Mouse (Mus musculus) heart, embryonic 16.5 days (tissue): ENCODE measurements around the gene Tmem145. TPM values are rescaled to one million over a fixed set of nuclear protein-coding genes. Genes with fewer than 3 reads are reported as not detected.

Experiments
- ATAC-seq: fragments of 200-750 bp; cut with Nextera tagmentation; replicated peaks from 2 replicates; pipeline ENCODE4 v1.8.0; 2017; ENCODE audit warnings: moderate number of reproducible peaks; ENCODE audit not compliant: insufficient read depth, low FRiP score; ENCODE audit errors: extremely low read depth
- H3K27ac ChIP-seq: fragments of 300-500 bp; sonication (generic); 2 replicates; pipeline ENCODE4 v1.5.1; 2014; ENCODE audit warnings: mild to moderate bottlenecking, low read length, control low read depth, moderate library complexity
- H3K27me3 ChIP-seq: fragments of 300-500 bp; sonication (generic); 2 replicates; pipeline ENCODE4 v1.6.1; 2014; ENCODE audit warnings: low read length, mixed read lengths; ENCODE audit not compliant: control insufficient read depth, insufficient read depth
- H3K36me3 ChIP-seq: fragments of 300-500 bp; sonication (generic); 2 replicates; pipeline ENCODE4 v1.6.1; 2014; ENCODE audit not compliant: control insufficient read depth, insufficient read depth
- H3K4me1 ChIP-seq: fragments of 300-500 bp; sonication (generic); 2 replicates; pipeline ENCODE4 v1.6.1; 2014; ENCODE audit warnings: low read length, mixed read lengths; ENCODE audit not compliant: control insufficient read depth, insufficient read depth
- H3K4me2 ChIP-seq: fragments of 300-500 bp; sonication (generic); 2 replicates; pipeline ENCODE4 v1.6.1; 2014; ENCODE audit warnings: low read depth, mild to moderate bottlenecking, control low read depth, low read length
- H3K4me3 ChIP-seq: fragments of 300-500 bp; sonication (generic); 2 replicates; pipeline ENCODE4 v1.5.1; 2014; ENCODE audit warnings: mild to moderate bottlenecking, control low read depth, low read length
- H3K9ac ChIP-seq: fragments of 300-500 bp; sonication (generic); 2 replicates; pipeline ENCODE4 v1.6.1; 2014; ENCODE audit warnings: low read length, control low read depth
- H3K9me3 ChIP-seq: fragments of 300-500 bp; sonication (generic); replicated peaks from 2 replicates; pipeline ENCODE4 v1.6.1; 2016; ENCODE audit warnings: low read length; ENCODE audit not compliant: control insufficient read depth
- WGBS: fragments of 180-500 bp; shearing (Covaris S2); extraction: QIAGEN DNeasy Blood & Tissue Kit; methylation state at CpG from one replicate; pipeline ENCODE4 v1.1.7; 2014; 5-methylcytosine and 5-hydroxymethylcytosine counted together
- polyA plus RNA-seq: library from polyadenylated mRNA; unstranded; fragments of >200 nt; fragmentation: Nextera tagmentation; extraction: Ambion mirVana; gene quantifications from 2 replicates; pipeline ENCODE4 v1.2.1, GENCODE M21; 2015

Gene Tmem145
- polyA plus RNA-seq, 1 experiment from 2014 or later, result 0.08 TPM

GRCm38 (mm10) chr7:25326233-25326632 lies 20.3 kb downstream of the Tmem145 start:
- Histone ChIP-seq H3K4me3 (no peak overlapping the region), H3K36me3 (peaks cover 3% of the 10 kb centered on the region), H3K4me2 (no peak overlapping the region), H3K9ac (no peak overlapping the region), H3K27me3 (no peaks in the 10 kb centered on the region), H3K4me1 (peaks cover 8% of the 10 kb centered on the region), H3K9me3 (no peaks in the 10 kb centered on the region), H3K27ac (no peak overlapping the region)
- no peak for ATAC-seq
- 80% methylated on average over 8 of the region's 8 CpGs for WGBS

GRCm38 (mm10) chr7:25333596-25334307 lies 27.8 kb downstream of the Tmem145 start:
- Histone ChIP-seq H3K9me3 (no peaks in the 10 kb centered on the region), H3K27me3 (no peaks in the 10 kb centered on the region), H3K4me2 (no peak overlapping the region), H3K9ac (no peak overlapping the region), H3K27ac (no peak overlapping the region), H3K4me1 (no peaks in the 10 kb centered on the region), H3K36me3 (peaks cover 16% of the 10 kb centered on the region), H3K4me3 (no peak overlapping the region)
- 42% methylated on average over 16 of the region's 16 CpGs for WGBS
- ATAC-seq, result peak; percentile 75

GRCm38 (mm10) chr7:25334472-25334871 lies 28.6 kb downstream of the Tmem145 start:
- H3K4me2 ChIP-seq, result no peak overlapping the region
- no peaks in the 10 kb centered on the region for H3K9me3 ChIP-seq
- H3K27me3 ChIP-seq, result no peaks in the 10 kb centered on the region
- no peak overlapping the region for H3K9ac ChIP-seq
- ATAC-seq, result no peak
- no peak overlapping the region for H3K4me3 ChIP-seq
- H3K36me3 ChIP-seq, result peaks cover 16% of the 10 kb centered on the region
- no peak overlapping the region for H3K27ac ChIP-seq
- H3K4me1 ChIP-seq, result no peaks in the 10 kb centered on the region
- 79% methylated on average over 12 of the region's 12 CpGs for WGBS

- Histone ChIP-seq H3K36me3 (peaks cover 17% of the 10 kb centered on the region), H3K9ac (no peak overlapping the region), H3K9me3 (no peaks in the 10 kb centered on the region), H3K4me2 (no peak overlapping the region), H3K4me1 (no peaks in the 10 kb centered on the region), H3K27ac (no peak overlapping the region), H3K4me3 (no peak overlapping the region), H3K27me3 (no peaks in the 10 kb centered on the region)
- ATAC-seq, result no peak
- WGBS, result 88% methylated on average over 9 of the region's 9 CpGs
Observed at GRCm38 (mm10) chr7:25339329-25339728, 33.4 kb downstream of the Tmem145 start.

- H3K27ac ChIP-seq, result no peak overlapping the region
- H3K9ac ChIP-seq, result no peak overlapping the region
- no peaks in the 10 kb centered on the region for H3K4me1 ChIP-seq
- no peaks in the 10 kb centered on the region for H3K27me3 ChIP-seq
- peaks cover 11% of the 10 kb centered on the region for H3K36me3 ChIP-seq
- no peaks in the 10 kb centered on the region for H3K9me3 ChIP-seq
- 80% methylated on average over 20 of the region's 20 CpGs for WGBS
- no peak overlapping the region for H3K4me3 ChIP-seq
- no peak overlapping the region for H3K4me2 ChIP-seq
- no peak; the same call in 1 of the 2 replicates for ATAC-seq
Observed at GRCm38 (mm10) chr7:25341000-25341784, 35.3 kb downstream of the Tmem145 start.

GRCm38 (mm10) chr7:25348861-25349260 lies 43.0 kb downstream of the Tmem145 start:
- no peak overlapping the region for H3K4me3 ChIP-seq
- no peaks in the 10 kb centered on the region for H3K4me1 ChIP-seq
- 80% methylated on average over 8 of the region's 8 CpGs for WGBS
- H3K4me2 ChIP-seq, result no peak overlapping the region
- ATAC-seq, result no peak
- no peaks in the 10 kb centered on the region for H3K27me3 ChIP-seq
- H3K9ac ChIP-seq, result no peak overlapping the region
- no peak overlapping the region for H3K27ac ChIP-seq
- H3K9me3 ChIP-seq, result peaks cover 4% of the 10 kb centered on the region; the same call in 1 of the 2 replicates
- peaks cover 27% of the 10 kb centered on the region for H3K36me3 ChIP-seq

- Histone ChIP-seq H3K9ac (0 out of 2 replicates have a peak overlapping the region, but pooled peaks have one; percentile 6), H3K27me3 (no peaks in the 10 kb centered on the region), H3K4me1 (peaks cover 3% of the 10 kb centered on the region; the same call in 1 of the 2 replicates), H3K36me3 (peaks cover 7% of the 10 kb centered on the region), H3K4me2 (no peak overlapping the region), H3K4me3 (no peak overlapping the region), H3K9me3 (no peaks in the 10 kb centered on the region), H3K27ac (peak overlapping the region; percentile 35; the same call in 1 of the 2 replicates)
- ATAC-seq, result peak; percentile 58
- WGBS, result 66% methylated on average over 19 of the region's 19 CpGs
Observed at GRCm38 (mm10) chr7:25358721-25359206, 52.9 kb downstream of the Tmem145 start.

- H3K36me3 ChIP-seq, result peaks cover 11% of the 10 kb centered on the region
Observed at GRCm38 (mm10) chr7:25363151-25363550, 57.2 kb downstream of the Tmem145 start.

GRCm38 (mm10) chr7:25363632-25364031 lies 57.7 kb downstream of the Tmem145 start:
- H3K4me3 ChIP-seq, result no peak overlapping the region
- WGBS, result 96% methylated on average over 17 of the region's 17 CpGs
- H3K27ac ChIP-seq, result no peak overlapping the region
- 0 out of 2 replicates have a peak, but pooled peaks cover 2% of the 10 kb centered on the region for H3K4me1 ChIP-seq
- peaks cover 11% of the 10 kb centered on the region for H3K36me3 ChIP-seq
- H3K4me2 ChIP-seq, result no peak overlapping the region
- no peak overlapping the region for H3K9ac ChIP-seq
- ATAC-seq, result no peak
- H3K27me3 ChIP-seq, result peaks cover 29% of the 10 kb centered on the region
- no peaks in the 10 kb centered on the region for H3K9me3 ChIP-seq

More at GRCm38 (mm10) chr7:25363151-25363550, 57.2 kb downstream of the Tmem145 start:
- Histone ChIP-seq H3K27ac (no peak overlapping the region), H3K4me1 (peaks cover 5% of the 10 kb centered on the region; the same call in 1 of the 2 replicates), H3K4me3 (no peak overlapping the region), H3K9ac (no peak overlapping the region), H3K4me2 (no peak overlapping the region), H3K9me3 (no peaks in the 10 kb centered on the region), H3K27me3 (peaks cover 24% of the 10 kb centered on the region)
- WGBS, result 87% methylated on average over 19 of the region's 19 CpGs
- no peak for ATAC-seq
